Mouse (Mus musculus) limb, embryonic 12.5 days (tissue): ENCODE data around the gene Ttc21b. TPM values are rescaled to one million over a fixed set of nuclear protein-coding genes. Genes with fewer than 3 reads are reported as not detected.

Source experiments
- ATAC-seq: fragments of 200-750 bp; cut with Nextera tagmentation; 2 replicates; pipeline ENCODE4 v1.8.0; 2017; ENCODE audit warnings: low read depth, moderate TSS enrichment; ENCODE audit not compliant: insufficient number of reproducible peaks, insufficient read depth, low FRiP score, low TSS enrichment
- H3K27ac ChIP-seq: fragments of 300-500 bp; sonication (generic); 2 replicates; pipeline ENCODE4 v1.5.1; 2016; ENCODE audit warnings: mild to moderate bottlenecking, moderate library complexity
- H3K27me3 ChIP-seq: fragments of 300-500 bp; sonication (generic); 2 replicates; pipeline ENCODE4 v1.6.1; 2016; ENCODE audit warnings: mild to moderate bottlenecking, moderate library complexity
- H3K36me3 ChIP-seq: fragments of 300-500 bp; sonication (generic); 2 replicates; pipeline ENCODE4 v1.6.1; 2016; ENCODE audit warnings: mild to moderate bottlenecking, moderate library complexity
- H3K4me1 ChIP-seq: fragments of 300-500 bp; sonication (generic); replicated peaks from 2 replicates; pipeline ENCODE4 v1.6.1; 2016
- H3K4me2 ChIP-seq: fragments of 300-500 bp; sonication (generic); 2 replicates; pipeline ENCODE4 v1.6.1; 2016; ENCODE audit warnings: mild to moderate bottlenecking, moderate library complexity
- H3K4me3 ChIP-seq: fragments of 300-500 bp; sonication (generic); replicated peaks from 2 replicates; pipeline ENCODE4 v1.5.1; 2016; ENCODE audit warnings: mild to moderate bottlenecking
- H3K9ac ChIP-seq: fragments of 300-500 bp; sonication (generic); replicated peaks from 2 replicates; pipeline ENCODE4 v1.6.1; 2016; ENCODE audit warnings: mild to moderate bottlenecking, moderate library complexity
- H3K9me3 ChIP-seq: fragments of 300-500 bp; sonication (generic); 2 replicates; pipeline ENCODE4 v1.6.1; 2016; ENCODE audit warnings: mild to moderate bottlenecking, moderate library complexity
- WGBS: fragments of 180-500 bp; shearing (Covaris S2); methylation state at CpG from one replicate; pipeline ENCODE4 v1.1.7; 2016; 5-methylcytosine and 5-hydroxymethylcytosine counted together
- polyA plus RNA-seq: library from polyadenylated mRNA; unstranded; fragments of >200 nt; fragmentation: Nextera tagmentation; extraction: Ambion mirVana; gene quantifications from 2 replicates; pipeline ENCODE4 v1.2.1, GENCODE M21; 2016

The Ttc21b gene
- polyA plus RNA-seq, 1 experiment from 2014 or later = 18.3 TPM

GRCm38 (mm10) chr2:66171643-66172042 is 84.8 kb downstream of the Ttc21b start:
- H3K4me3 ChIP-seq = no peak overlapping the region
- no peak overlapping the region for H3K4me2 ChIP-seq
- ATAC-seq = no peak
- no peak overlapping the region for H3K9ac ChIP-seq
- WGBS = 85% methylated on average over 3 of the region's 3 CpGs
- H3K9me3 ChIP-seq = no peaks in the 10 kb centered on the region
- H3K27ac ChIP-seq = no peak overlapping the region
- no peaks in the 10 kb centered on the region for H3K4me1 ChIP-seq
- no peaks in the 10 kb centered on the region for H3K27me3 ChIP-seq
- H3K36me3 ChIP-seq = no peaks in the 10 kb centered on the region

- H3K4me2 ChIP-seq = no peak overlapping the region
- 79% methylated on average over 11 of the region's 11 CpGs for WGBS
- H3K27ac ChIP-seq = no peak overlapping the region
- no peaks in the 10 kb centered on the region for H3K4me1 ChIP-seq
- no peaks in the 10 kb centered on the region for H3K9me3 ChIP-seq
- no peak overlapping the region for H3K4me3 ChIP-seq
- no peaks in the 10 kb centered on the region for H3K36me3 ChIP-seq
- ATAC-seq = no peak
- H3K9ac ChIP-seq = no peak overlapping the region
- no peaks in the 10 kb centered on the region for H3K27me3 ChIP-seq
These were observed 85.7 kb downstream of the Ttc21b start for GRCm38 (mm10) chr2:66170721-66171120.

GRCm38 (mm10) chr2:66165025-66165424 is 91.4 kb downstream of the Ttc21b start:
- H3K36me3 ChIP-seq = no peaks in the 10 kb centered on the region
- no peaks in the 10 kb centered on the region for H3K4me1 ChIP-seq
- ATAC-seq = no peak
- H3K4me3 ChIP-seq = no peak overlapping the region
- H3K4me2 ChIP-seq = no peak overlapping the region
- no peaks in the 10 kb centered on the region for H3K27me3 ChIP-seq
- WGBS = 96% methylated on average over 8 of the region's 8 CpGs
- no peak overlapping the region for H3K27ac ChIP-seq
- H3K9ac ChIP-seq = no peak overlapping the region
- H3K9me3 ChIP-seq = no peaks in the 10 kb centered on the region

- Histone ChIP-seq H3K27ac (no peak overlapping the region), H3K27me3 (no peaks in the 10 kb centered on the region), H3K36me3 (no peaks in the 10 kb centered on the region), H3K4me2 (no peak overlapping the region), H3K9me3 (no peaks in the 10 kb centered on the region), H3K4me1 (peaks cover 11% of the 10 kb centered on the region; the same call in 1 of the 2 replicates), H3K9ac (no peak overlapping the region), H3K4me3 (no peak overlapping the region)
- 52% methylated on average over 7 of the region's 7 CpGs for WGBS
- no peak for ATAC-seq
These were observed 98.1 kb downstream of the Ttc21b start for GRCm38 (mm10) chr2:66158140-66158915.

GRCm38 (mm10) chr2:66151436-66151835 is 105.0 kb downstream of the Ttc21b start:
- H3K27ac ChIP-seq = no peak overlapping the region
- no peaks in the 10 kb centered on the region for H3K27me3 ChIP-seq
- WGBS = 72% methylated on average over 2 of the region's 2 CpGs

GRCm38 (mm10) chr2:66150531-66150930 is 105.9 kb downstream of the Ttc21b start:
- Histone ChIP-seq H3K27me3 (no peaks in the 10 kb centered on the region), H3K27ac (no peak overlapping the region), H3K9ac (no peak overlapping the region), H3K4me2 (no peak overlapping the region), H3K36me3 (no peaks in the 10 kb centered on the region), H3K4me3 (no peak overlapping the region), H3K9me3 (no peaks in the 10 kb centered on the region), H3K4me1 (peaks cover 13% of the 10 kb centered on the region)
- ATAC-seq = no peak
- 54% methylated on average over 3 of the region's 3 CpGs for WGBS

More at GRCm38 (mm10) chr2:66151436-66151835, 105.0 kb downstream of the Ttc21b start:
- Histone ChIP-seq H3K36me3 (no peaks in the 10 kb centered on the region), H3K4me1 (peaks cover 12% of the 10 kb centered on the region), H3K9me3 (no peaks in the 10 kb centered on the region), H3K4me3 (no peak overlapping the region), H3K9ac (no peak overlapping the region), H3K4me2 (no peak overlapping the region)
- ATAC-seq = no peak

GRCm38 (mm10) chr2:66148654-66149230 is 107.7 kb downstream of the Ttc21b start:
- WGBS = 77% methylated on average over 10 of the region's 10 CpGs
- no peak for ATAC-seq

GRCm38 (mm10) chr2:66146473-66146872 is 109.9 kb downstream of the Ttc21b start:
- H3K4me3 ChIP-seq = no peak overlapping the region
- H3K36me3 ChIP-seq = no peaks in the 10 kb centered on the region
- no peak overlapping the region for H3K27ac ChIP-seq
- 30% methylated on average over 4 of the region's 4 CpGs for WGBS
- H3K27me3 ChIP-seq = no peaks in the 10 kb centered on the region
- 0 out of 2 replicates have a peak, but pooled peaks have one; percentile 11 for ATAC-seq
- no peak overlapping the region for H3K9ac ChIP-seq
- no peaks in the 10 kb centered on the region for H3K9me3 ChIP-seq
- no peak overlapping the region for H3K4me2 ChIP-seq
- H3K4me1 ChIP-seq = peaks cover 22% of the 10 kb centered on the region

More at GRCm38 (mm10) chr2:66148654-66149230, 107.7 kb downstream of the Ttc21b start:
- no peak overlapping the region for H3K4me2 ChIP-seq
- H3K4me3 ChIP-seq = no peak overlapping the region
- H3K27ac ChIP-seq = no peak overlapping the region
- no peaks in the 10 kb centered on the region for H3K27me3 ChIP-seq
- H3K9me3 ChIP-seq = no peaks in the 10 kb centered on the region
- H3K36me3 ChIP-seq = no peaks in the 10 kb centered on the region
- no peak overlapping the region for H3K9ac ChIP-seq
- peaks cover 22% of the 10 kb centered on the region for H3K4me1 ChIP-seq

GRCm38 (mm10) chr2:66144770-66145169 is 111.6 kb downstream of the Ttc21b start:
- H3K36me3 ChIP-seq = no peaks in the 10 kb centered on the region
- no peaks in the 10 kb centered on the region for H3K27me3 ChIP-seq
- H3K9me3 ChIP-seq = no peaks in the 10 kb centered on the region
- peaks cover 22% of the 10 kb centered on the region for H3K4me1 ChIP-seq
- no peak for ATAC-seq
- H3K4me3 ChIP-seq = no peak overlapping the region
- WGBS = 12% methylated on average over 5 of the region's 5 CpGs
- no peak overlapping the region for H3K9ac ChIP-seq
- H3K27ac ChIP-seq = no peak overlapping the region
- no peak overlapping the region for H3K4me2 ChIP-seq

GRCm38 (mm10) chr2:66143284-66143683 is 113.1 kb downstream of the Ttc21b start:
- peaks cover 22% of the 10 kb centered on the region for H3K4me1 ChIP-seq
- H3K27me3 ChIP-seq = no peaks in the 10 kb centered on the region
- H3K4me2 ChIP-seq = no peak overlapping the region
- H3K9ac ChIP-seq = no peak overlapping the region
- no peaks in the 10 kb centered on the region for H3K9me3 ChIP-seq
- H3K4me3 ChIP-seq = no peak overlapping the region
- no peak for ATAC-seq
- 92% methylated on average over 4 of the region's 4 CpGs for WGBS
- no peak overlapping the region for H3K27ac ChIP-seq
- H3K36me3 ChIP-seq = no peaks in the 10 kb centered on the region

GRCm38 (mm10) chr2:66142711-66143110 is 113.7 kb downstream of the Ttc21b start:
- Histone ChIP-seq H3K4me1 (peaks cover 22% of the 10 kb centered on the region), H3K27ac (no peak overlapping the region), H3K9ac (no peak overlapping the region), H3K27me3 (no peaks in the 10 kb centered on the region), H3K36me3 (no peaks in the 10 kb centered on the region), H3K9me3 (no peaks in the 10 kb centered on the region), H3K4me2 (no peak overlapping the region), H3K4me3 (no peak overlapping the region)
- no peak for ATAC-seq
- WGBS = 90% methylated on average over 2 of the region's 2 CpGs
